Mouse (Mus musculus): ENCODE measurements around the gene Olfr763. TPM values are rescaled to one million over a fixed set of nuclear protein-coding genes. Genes with fewer than 3 reads are reported as not detected.
"Not testable (repeated sequence)": the region's sequence is repeated elsewhere in the genome, so short reads cannot be mapped to it uniquely, and the experiment has no call there.

Gene Olfr763
- polyA plus RNA-seq, 1 experiment from 2014 or later, result not detected

DNA sequence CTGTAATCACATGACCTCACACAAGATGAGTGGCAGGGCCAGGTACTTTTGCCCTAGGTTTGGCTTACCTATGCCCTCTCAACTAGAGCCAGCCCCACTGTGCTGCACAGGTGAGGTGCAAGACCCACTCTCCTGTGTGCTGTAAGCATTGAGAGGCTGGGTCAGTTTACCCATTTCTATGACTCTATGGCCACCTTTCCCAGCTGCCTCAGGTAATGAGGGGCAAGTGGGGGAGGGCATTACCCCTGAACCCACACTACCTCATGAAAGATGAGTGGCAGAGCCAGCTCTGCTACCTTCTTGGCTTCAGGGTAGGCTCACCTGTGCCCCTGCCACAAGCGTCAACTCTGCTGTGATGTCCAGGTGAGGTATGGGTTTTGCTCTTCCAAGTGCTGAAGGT lies 14.8 kb upstream of the Olfr763 start:
- no peak overlapping the region for H3K4me2 ChIP-seq (replicated peaks; ENCODE audit: low read depth)
- no peak for ATAC-seq
- H3K27ac ChIP-seq (ENCODE audit: low read depth, low read length), result no peak overlapping the region
- no peaks in the 10 kb centered on the region for H3K4me1 ChIP-seq (replicated peaks; ENCODE audit: control insufficient read depth, insufficient read depth, low read length)
- no peaks in the 10 kb centered on the region for H3K9me3 ChIP-seq (ENCODE audit: control insufficient read depth)
- no peak overlapping the region for H3K9ac ChIP-seq (ENCODE audit: low read depth, low read length)
- H3K36me3 ChIP-seq (ENCODE audit: control insufficient read depth, insufficient read depth), result no peaks in the 10 kb centered on the region
- TF ChIP-seq CTCF (IDR thresholded peaks at IDR 0.05; ENCODE audit: low read depth), result no peak
- no peak overlapping the region for H3K4me3 ChIP-seq (ENCODE audit: low read depth, low read length)
- 97% methylated on average over 1 of the region's 1 CpGs for WGBS
- no peaks in the 10 kb centered on the region for H3K27me3 ChIP-seq (replicated peaks; ENCODE audit: control insufficient read depth, insufficient read depth, low read length)

GRCm38 (mm10) chr10:128996523-128997040 lies 14.0 kb upstream of the Olfr763 start:
- Histone ChIP-seq H3K36me3 (ENCODE audit: control insufficient read depth, insufficient read depth) (no peaks in the 10 kb centered on the region), H3K9me3 (ENCODE audit: control insufficient read depth) (no peaks in the 10 kb centered on the region), H3K27me3 (replicated peaks; ENCODE audit: control insufficient read depth, insufficient read depth, low read length) (no peaks in the 10 kb centered on the region), H3K4me3 (ENCODE audit: low read depth, low read length) (no peak overlapping the region), H3K9ac (ENCODE audit: low read depth, low read length) (no peak overlapping the region), H3K4me1 (replicated peaks; ENCODE audit: control insufficient read depth, insufficient read depth, low read length) (no peaks in the 10 kb centered on the region), H3K4me2 (replicated peaks; ENCODE audit: low read depth) (no peak overlapping the region), H3K27ac (ENCODE audit: low read depth, low read length) (no peak overlapping the region)
- WGBS, result 69% methylated on average over 4 of the region's 4 CpGs
- no peak for TF ChIP-seq CTCF (IDR thresholded peaks at IDR 0.05; ENCODE audit: low read depth)
- no peak for ATAC-seq

DNA sequence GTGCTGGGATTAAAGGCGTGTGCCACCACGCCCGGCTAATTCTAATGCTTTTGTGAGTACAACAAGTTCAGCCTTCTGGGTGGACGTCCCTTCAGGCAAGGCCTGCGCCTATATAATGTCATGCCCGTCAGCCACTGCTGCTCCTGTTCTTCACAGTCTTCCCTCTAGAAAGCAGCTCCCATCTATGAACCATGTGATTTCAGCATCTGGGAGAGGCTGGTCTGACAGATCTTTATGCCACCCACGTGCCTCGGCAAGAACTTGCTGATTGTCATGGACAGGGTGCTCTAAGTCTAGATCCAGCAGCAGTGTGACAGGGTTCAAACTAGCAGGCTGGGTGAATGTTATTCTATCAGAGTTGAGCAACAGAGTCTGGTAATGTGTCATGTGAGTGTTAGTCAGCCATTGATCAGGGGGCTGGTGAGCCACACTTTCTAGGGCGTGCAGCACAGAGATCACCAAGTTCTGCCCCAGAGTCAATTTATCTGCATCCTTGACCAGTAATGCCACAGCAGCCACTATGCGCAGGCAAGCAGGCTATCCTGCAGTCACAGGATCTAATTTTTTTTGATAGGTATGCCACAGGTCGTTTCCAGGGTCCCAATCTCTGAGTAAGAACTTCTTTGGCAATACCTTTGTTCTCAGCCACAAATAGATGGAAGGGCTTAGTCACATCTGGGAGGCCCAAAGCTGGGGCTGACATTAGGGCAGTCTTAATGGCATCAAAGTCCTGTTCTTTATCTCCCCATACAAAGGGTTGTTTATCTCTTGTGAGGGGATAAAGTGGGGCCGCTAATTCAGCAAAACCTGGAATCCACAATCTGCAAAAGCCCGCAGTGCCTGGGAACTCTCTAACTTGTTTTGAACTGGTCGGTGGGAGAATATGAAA lies 6.3 kb upstream of the Olfr763 start:
- H3K4me2 ChIP-seq (replicated peaks; ENCODE audit: low read depth), result no peak overlapping the region
- no peaks in the 10 kb centered on the region for H3K9me3 ChIP-seq (ENCODE audit: control insufficient read depth)
- no peaks in the 10 kb centered on the region for H3K27me3 ChIP-seq (replicated peaks; ENCODE audit: control insufficient read depth, insufficient read depth, low read length)
- H3K4me3 ChIP-seq (ENCODE audit: low read depth, low read length), result no peak overlapping the region
- ATAC-seq, result peak; percentile 97
- WGBS, result 47% methylated on average over 14 of the region's 14 CpGs
- TF ChIP-seq CTCF (IDR thresholded peaks at IDR 0.05; ENCODE audit: low read depth), result no peak
- H3K27ac ChIP-seq (ENCODE audit: low read depth, low read length), result peak overlapping the region; percentile 67
- H3K4me1 ChIP-seq (replicated peaks; ENCODE audit: control insufficient read depth, insufficient read depth, low read length), result no peaks in the 10 kb centered on the region
- H3K36me3 ChIP-seq (ENCODE audit: control insufficient read depth, insufficient read depth), result no peaks in the 10 kb centered on the region
- no peak overlapping the region for H3K9ac ChIP-seq (ENCODE audit: low read depth, low read length)

DNA sequence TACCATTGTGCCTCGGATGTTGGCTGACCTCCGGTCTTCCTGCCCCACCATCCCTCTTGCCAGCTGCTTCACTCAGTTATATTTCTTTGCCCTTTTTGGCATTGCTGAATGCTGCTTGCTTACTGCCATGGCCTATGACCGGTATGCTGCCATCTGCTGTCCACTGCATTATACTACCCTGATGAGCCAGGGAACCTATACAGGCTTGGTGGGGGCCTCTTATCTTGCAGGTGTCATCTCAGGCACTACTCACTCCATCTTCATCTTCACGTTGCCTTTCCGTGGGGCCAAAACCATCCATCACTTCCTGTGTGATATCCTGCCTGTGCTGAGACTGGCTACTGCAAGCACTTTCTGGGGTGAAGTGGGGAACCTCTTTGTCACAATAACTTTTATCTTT lies 920 bp downstream of the Olfr763 start:
- not testable (repeated sequence) for H3K27me3 ChIP-seq (replicated peaks; ENCODE audit: control insufficient read depth, insufficient read depth, low read length); ATAC-seq; H3K27ac ChIP-seq (ENCODE audit: low read depth, low read length); H3K9ac ChIP-seq (ENCODE audit: low read depth, low read length); H3K4me2 ChIP-seq (replicated peaks; ENCODE audit: low read depth); H3K4me1 ChIP-seq (replicated peaks; ENCODE audit: control insufficient read depth, insufficient read depth, low read length); H3K36me3 ChIP-seq (ENCODE audit: control insufficient read depth, insufficient read depth); H3K9me3 ChIP-seq (ENCODE audit: control insufficient read depth); H3K4me3 ChIP-seq (ENCODE audit: low read depth, low read length)
- WGBS, result 50% methylated on average over 1 of the region's 5 CpGs

- Histone ChIP-seq H3K4me1 (replicated peaks; ENCODE audit: control insufficient read depth, insufficient read depth, low read length) (no peaks in the 10 kb centered on the region), H3K9me3 (ENCODE audit: control insufficient read depth) (no peaks in the 10 kb centered on the region), H3K4me3 (ENCODE audit: low read depth, low read length) (no peak overlapping the region), H3K36me3 (ENCODE audit: control insufficient read depth, insufficient read depth) (no peaks in the 10 kb centered on the region), H3K27ac (ENCODE audit: low read depth, low read length) (no peak overlapping the region), H3K4me2 (replicated peaks; ENCODE audit: low read depth) (no peak overlapping the region), H3K9ac (ENCODE audit: low read depth, low read length) (no peak overlapping the region), H3K27me3 (replicated peaks; ENCODE audit: control insufficient read depth, insufficient read depth, low read length) (no peaks in the 10 kb centered on the region)
- no peak for TF ChIP-seq CTCF (IDR thresholded peaks at IDR 0.05; ENCODE audit: low read depth)
- no peak for ATAC-seq
Observed at GRCm38 (mm10) chr10:129014477-129014876, 3.9 kb downstream of the Olfr763 start.

DNA sequence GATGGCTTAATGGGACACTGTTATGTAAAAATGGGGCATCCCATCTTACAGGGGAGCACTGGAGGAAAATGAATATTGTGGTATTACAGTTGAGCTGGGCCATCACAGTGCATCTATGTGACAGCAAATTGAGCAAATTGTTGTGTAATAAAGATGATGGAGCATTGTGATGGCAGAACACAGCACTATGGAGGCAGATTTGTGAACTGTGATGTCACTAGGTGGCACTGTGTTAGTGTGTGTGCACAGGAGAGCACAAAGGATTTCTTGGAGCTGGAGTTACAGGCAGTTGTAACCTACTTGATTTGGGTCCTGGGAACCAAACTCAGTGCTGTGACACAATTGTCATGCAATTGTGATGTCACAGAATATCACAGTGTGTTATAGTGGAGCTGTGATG lies 12.7 kb downstream of the Olfr763 start:
- Histone ChIP-seq H3K9me3 (ENCODE audit: control insufficient read depth) (no peaks in the 10 kb centered on the region), H3K9ac (ENCODE audit: low read depth, low read length) (no peak overlapping the region), H3K4me2 (replicated peaks; ENCODE audit: low read depth) (no peak overlapping the region), H3K4me1 (replicated peaks; ENCODE audit: control insufficient read depth, insufficient read depth, low read length) (no peaks in the 10 kb centered on the region), H3K27ac (ENCODE audit: low read depth, low read length) (no peak overlapping the region), H3K4me3 (ENCODE audit: low read depth, low read length) (no peak overlapping the region), H3K36me3 (ENCODE audit: control insufficient read depth, insufficient read depth) (no peaks in the 10 kb centered on the region), H3K27me3 (replicated peaks; ENCODE audit: control insufficient read depth, insufficient read depth, low read length) (no peaks in the 10 kb centered on the region)
- no peak for ATAC-seq
- TF ChIP-seq CTCF (IDR thresholded peaks at IDR 0.05; ENCODE audit: low read depth), result peak; percentile 43

All from intestine, postnatal 0 days (tissue).